Mouse (Mus musculus) MEL (cell line): ENCODE results near the gene Kxd1. TPM values are rescaled to one million over a fixed set of nuclear protein-coding genes. Genes with fewer than 3 reads are reported as not detected.

Experiments
- DNase-seq: peaks from one replicate; pipeline ENCODE4 v3.0.0; 2011; ENCODE audit warnings: low read depth, low spot score
- H3K27ac ChIP-seq: 2 replicates; pipeline ENCODE4 v1.5.1; 2012; ENCODE audit warnings: low read depth, mild to moderate bottlenecking, control low read depth, low read length, moderate library complexity; ENCODE audit not compliant: control insufficient read depth
- H3K27me3 ChIP-seq, 2 experiments: fragments of 150-350 bp in 1 of 2; sonication (generic) in 1 of 2; 2 replicates each; pipeline ENCODE4 v1.6.1; 2012; ENCODE audit warnings: low read length in 2 of 2, mild to moderate bottlenecking in 2 of 2, improper control_type of control experiment in 1 of 2, moderate library complexity in 1 of 2; ENCODE audit not compliant: insufficient read depth in 2 of 2, control insufficient read depth in 1 of 2
- H3K36me3 ChIP-seq, 2 experiments: 2 replicates each; pipeline ENCODE4 v1.6.1; 2012 to 2014; ENCODE audit warnings: low read length in 2 of 2, improper control_type of control experiment in 1 of 2, inconsistent platforms in 1 of 2, mild to moderate bottlenecking in 1 of 2; ENCODE audit not compliant: insufficient read depth in 2 of 2, control insufficient read depth in 1 of 2
- H3K4me1 ChIP-seq, 2 experiments: fragments of 150-350 bp in 1 of 2; sonication (generic) in 1 of 2; 2 replicates each; pipeline ENCODE4 v1.6.1; 2012; ENCODE audit warnings: low read length in 2 of 2, improper control_type of control experiment in 1 of 2, mild to moderate bottlenecking in 1 of 2; ENCODE audit not compliant: insufficient read depth in 2 of 2, control insufficient read depth in 1 of 2
- H3K4me3 ChIP-seq, 2 experiments: fragments of 150-350 bp in 1 of 2; sonication (generic) in 1 of 2; 2 replicates each; pipeline ENCODE4 v1.5.1; 2012; ENCODE audit warnings: low read depth in 2 of 2, low read length in 2 of 2, mild to moderate bottlenecking in 2 of 2, moderate library complexity in 2 of 2, control low read depth in 1 of 2, improper control_type of control experiment in 1 of 2; ENCODE audit not compliant: control insufficient read depth in 1 of 2, insufficient read depth in 1 of 2
- H3K79me2 ChIP-seq: 2 replicates; pipeline ENCODE4 v1.6.1; 2012; ENCODE audit warnings: mild to moderate bottlenecking, low read length, moderate library complexity; ENCODE audit not compliant: control insufficient read depth, poor library complexity, insufficient read depth
- H3K9ac ChIP-seq: 2 replicates; pipeline ENCODE4 v1.6.1; 2012; ENCODE audit warnings: low read depth, mild to moderate bottlenecking, control low read depth, low read length, moderate library complexity; ENCODE audit not compliant: control insufficient read depth, poor library complexity, severe bottlenecking
- H3K9me3 ChIP-seq: fragments of 150-350 bp; sonication (generic); replicated peaks from 2 replicates; pipeline ENCODE4 v1.6.1; 2012; ENCODE audit warnings: mild to moderate bottlenecking, low read length, improper control_type of control experiment, moderate library complexity; ENCODE audit not compliant: insufficient read depth
- BHLHE40 ChIP-seq: IDR thresholded peaks from 2 replicates; pipeline ENCODE4 v1.6.1; 2012; ENCODE audit warnings: low read depth, mild to moderate bottlenecking, inconsistent platforms, low read length, improper control_type of control experiment, borderline replicate concordance
- CHD1 ChIP-seq: IDR thresholded peaks from 2 replicates; pipeline ENCODE4 v1.6.1; 2012; ENCODE audit warnings: low read depth, mild to moderate bottlenecking, inconsistent platforms, low read length, improper control_type of control experiment
- CHD2 ChIP-seq: IDR thresholded peaks from 2 replicates; pipeline ENCODE4 v1.6.1; 2011; ENCODE audit warnings: low read length, improper control_type of control experiment
- CTCF ChIP-seq, 3 experiments: IDR thresholded peaks in 2 of 3; conservative IDR thresholded peaks in 1 of 3; 2 replicates each; pipeline ENCODE4 v1.5.1; 2011 to 2012; ENCODE audit warnings: low read length in 3 of 3, low read depth in 2 of 3, mild to moderate bottlenecking in 2 of 3, improper control_type of control experiment in 1 of 3, inconsistent platforms in 1 of 3, mixed read lengths in 1 of 3, moderate library complexity in 1 of 3; ENCODE audit not compliant: control insufficient read depth in 1 of 3, insufficient read depth in 1 of 3, poor library complexity in 1 of 3, severe bottlenecking in 1 of 3
- ELF1 ChIP-seq: IDR thresholded peaks from 2 replicates; pipeline ENCODE4 v1.6.1; 2014; ENCODE audit warnings: low read depth, mild to moderate bottlenecking, inconsistent platforms, low read length, improper control_type of control experiment, moderate library complexity
- EP300 ChIP-seq, 2 experiments: IDR thresholded peaks; 2 replicates each; pipeline ENCODE4 v1.6.1; 2011; ENCODE audit warnings: improper control_type of control experiment in 2 of 2, low read length in 2 of 2, low read depth in 1 of 2, mild to moderate bottlenecking in 1 of 2
- ETS1 ChIP-seq: IDR thresholded peaks from 2 replicates; pipeline ENCODE4 v1.6.1; 2012; ENCODE audit warnings: low read depth, mild to moderate bottlenecking, inconsistent platforms, low read length, improper control_type of control experiment, moderate library complexity
- GABPA ChIP-seq: IDR thresholded peaks from 2 replicates; pipeline ENCODE4 v1.6.1; 2012; ENCODE audit warnings: low read depth, mild to moderate bottlenecking, inconsistent platforms, low read length, improper control_type of control experiment, moderate library complexity
- GATA1 ChIP-seq: IDR thresholded peaks from 2 replicates; pipeline ENCODE4 v1.6.1; 2011; ENCODE audit warnings: low read depth, low read length, improper control_type of control experiment
- HCFC1 ChIP-seq: IDR thresholded peaks from 2 replicates; pipeline ENCODE4 v1.6.1; 2012; ENCODE audit warnings: low read depth, mild to moderate bottlenecking, inconsistent platforms, low read length, improper control_type of control experiment, moderate library complexity
- JUND ChIP-seq: IDR thresholded peaks from 2 replicates; pipeline ENCODE4 v1.6.1; 2011; ENCODE audit warnings: low read depth, mild to moderate bottlenecking, improper control_type of control experiment, low read length
- MAFK ChIP-seq: IDR thresholded peaks from 2 replicates; pipeline ENCODE4 v1.6.1; 2011; ENCODE audit warnings: low read depth, mild to moderate bottlenecking, low read length, improper control_type of control experiment, borderline replicate concordance
- MAX ChIP-seq: IDR thresholded peaks from 2 replicates; pipeline ENCODE4 v1.6.1; 2011; ENCODE audit warnings: low read length, improper control_type of control experiment
- MAZ ChIP-seq: IDR thresholded peaks from 2 replicates; pipeline ENCODE4 v1.6.1; 2012; ENCODE audit warnings: low read depth, mild to moderate bottlenecking, inconsistent platforms, low read length, improper control_type of control experiment
- MEF2A ChIP-seq: IDR thresholded peaks from 2 replicates; pipeline ENCODE4 v1.6.1; 2014; ENCODE audit warnings: low read depth, mild to moderate bottlenecking, inconsistent platforms, low read length, improper control_type of control experiment; ENCODE audit not compliant: poor library complexity, insufficient replicate concordance, severe bottlenecking; ENCODE audit errors: extremely low read depth
- MXI1 ChIP-seq: IDR thresholded peaks from 2 replicates; pipeline ENCODE4 v1.6.1; 2011; ENCODE audit warnings: mild to moderate bottlenecking, low read depth, low read length, improper control_type of control experiment
- MYB ChIP-seq: IDR thresholded peaks from 2 replicates; pipeline ENCODE4 v1.6.1; 2011; ENCODE audit warnings: mild to moderate bottlenecking, low read depth, low read length, improper control_type of control experiment
- MYC ChIP-seq: IDR thresholded peaks from 2 replicates; pipeline ENCODE4 v1.6.1; 2011; ENCODE audit warnings: low read depth, mild to moderate bottlenecking, low read length, improper control_type of control experiment, moderate library complexity
- NELFE ChIP-seq: IDR thresholded peaks from 2 replicates; pipeline ENCODE4 v1.6.1; 2011; ENCODE audit warnings: low read depth, low read length, improper control_type of control experiment
- NRF1 ChIP-seq: IDR thresholded peaks from 2 replicates; pipeline ENCODE4 v1.6.1; 2014; ENCODE audit warnings: low read depth, mild to moderate bottlenecking, inconsistent platforms, low read length, improper control_type of control experiment, moderate library complexity; ENCODE audit not compliant: poor library complexity, insufficient read depth, severe bottlenecking
- POLR2A ChIP-seq, 2 experiments: IDR thresholded peaks; 2 replicates each; pipeline ENCODE4 v1.6.1; 2011 to 2012; ENCODE audit warnings: low read length in 2 of 2, mild to moderate bottlenecking in 2 of 2, control low read depth in 1 of 2, improper control_type of control experiment in 1 of 2, low read depth in 1 of 2, moderate library complexity in 1 of 2; ENCODE audit not compliant: control insufficient read depth in 1 of 2, insufficient read depth in 1 of 2, poor library complexity in 1 of 2
- POLR2AphosphoS2 ChIP-seq: IDR thresholded peaks from 2 replicates; pipeline ENCODE4 v1.6.1; 2011; ENCODE audit warnings: low read length, improper control_type of control experiment
- POLR2AphosphoS5 ChIP-seq: IDR thresholded peaks from 2 replicates; pipeline ENCODE4 v1.6.1; 2012; ENCODE audit warnings: low read depth, borderline replicate concordance, mild to moderate bottlenecking, inconsistent platforms, low read length, moderate library complexity, mixed read lengths
- RAD21 ChIP-seq: IDR thresholded peaks from 2 replicates; pipeline ENCODE4 v1.6.1; 2011; ENCODE audit warnings: mild to moderate bottlenecking, low read depth, low read length, improper control_type of control experiment
- RCOR1 ChIP-seq: IDR thresholded peaks from 2 replicates; pipeline ENCODE4 v1.6.1; 2012; ENCODE audit warnings: low read depth, mild to moderate bottlenecking, inconsistent platforms, low read length, improper control_type of control experiment
- SIN3A ChIP-seq: IDR thresholded peaks from 2 replicates; pipeline ENCODE4 v1.6.1; 2012; ENCODE audit warnings: low read length, improper control_type of control experiment, inconsistent platforms
- SMC3 ChIP-seq: IDR thresholded peaks from 2 replicates; pipeline ENCODE4 v1.6.1; 2011; ENCODE audit warnings: low read depth, low read length, improper control_type of control experiment
- TAL1 ChIP-seq: IDR thresholded peaks from 2 replicates; pipeline ENCODE4 v1.6.1; 2012; ENCODE audit warnings: mild to moderate bottlenecking, inconsistent platforms, low read length, moderate library complexity, mixed read lengths
- TBP ChIP-seq: IDR thresholded peaks from 2 replicates; pipeline ENCODE4 v1.8.0; 2011; ENCODE audit warnings: low read depth, low read length, improper control_type of control experiment
- UBTF ChIP-seq: IDR thresholded peaks from 2 replicates; pipeline ENCODE4 v1.6.1; 2012; ENCODE audit warnings: low read depth, mild to moderate bottlenecking, inconsistent platforms, low read length, improper control_type of control experiment, moderate library complexity, borderline replicate concordance; ENCODE audit not compliant: insufficient read depth
- USF1 ChIP-seq: IDR thresholded peaks from 2 replicates; pipeline ENCODE4 v1.6.1; 2014; ENCODE audit warnings: low read depth, mild to moderate bottlenecking, inconsistent platforms, low read length, improper control_type of control experiment, moderate library complexity
- USF2 ChIP-seq, 2 experiments: IDR thresholded peaks; 2 replicates each; pipeline ENCODE4 v1.6.1; 2011 to 2012; ENCODE audit warnings: improper control_type of control experiment in 2 of 2, low read length in 2 of 2, borderline replicate concordance in 1 of 2, inconsistent platforms in 1 of 2, low read depth in 1 of 2, mild to moderate bottlenecking in 1 of 2; ENCODE audit not compliant: insufficient read depth in 1 of 2
- ZC3H11A ChIP-seq: IDR thresholded peaks from 2 replicates; pipeline ENCODE4 v1.6.1; 2012; ENCODE audit warnings: low read depth, mild to moderate bottlenecking, inconsistent platforms, low read length, improper control_type of control experiment
- ZMIZ1 ChIP-seq: IDR thresholded peaks from 2 replicates; pipeline ENCODE4 v1.6.1; 2012; ENCODE audit warnings: low read depth, mild to moderate bottlenecking, inconsistent platforms, low read length, improper control_type of control experiment, moderate library complexity
- ZNF384 ChIP-seq: IDR thresholded peaks from 2 replicates; pipeline ENCODE4 v1.6.1; 2012; ENCODE audit warnings: low read depth, mild to moderate bottlenecking, inconsistent platforms, low read length, improper control_type of control experiment
- polyA plus RNA-seq, 2 experiments: library from polyadenylated mRNA; stranded (reverse) in 1 of 2; unstranded in 1 of 2; fragments of >175 nt in 1 of 2; fragments of >200 nt in 1 of 2; gene quantifications; 2 replicates each; pipeline versions ENCODE4 v1.2.1 to v1.2.4; 2012; ENCODE audit warnings: low replicate concordance in 2 of 2, low read depth in 1 of 2; ENCODE audit not compliant: insufficient read length in 2 of 2, insufficient read depth in 1 of 2, missing spikeins in 1 of 2
- total RNA-seq: library from RNA; depleted of rRNA; stranded (reverse); fragments of 300-350 nt; gene quantifications from 2 replicates; pipeline ENCODE4 v1.2.3, GENCODE M21; 2012

Gene Kxd1
- total and polyA plus RNA-seq, 3 experiments, result 54.4 to 77.4 TPM; not detected in 1

DNA sequence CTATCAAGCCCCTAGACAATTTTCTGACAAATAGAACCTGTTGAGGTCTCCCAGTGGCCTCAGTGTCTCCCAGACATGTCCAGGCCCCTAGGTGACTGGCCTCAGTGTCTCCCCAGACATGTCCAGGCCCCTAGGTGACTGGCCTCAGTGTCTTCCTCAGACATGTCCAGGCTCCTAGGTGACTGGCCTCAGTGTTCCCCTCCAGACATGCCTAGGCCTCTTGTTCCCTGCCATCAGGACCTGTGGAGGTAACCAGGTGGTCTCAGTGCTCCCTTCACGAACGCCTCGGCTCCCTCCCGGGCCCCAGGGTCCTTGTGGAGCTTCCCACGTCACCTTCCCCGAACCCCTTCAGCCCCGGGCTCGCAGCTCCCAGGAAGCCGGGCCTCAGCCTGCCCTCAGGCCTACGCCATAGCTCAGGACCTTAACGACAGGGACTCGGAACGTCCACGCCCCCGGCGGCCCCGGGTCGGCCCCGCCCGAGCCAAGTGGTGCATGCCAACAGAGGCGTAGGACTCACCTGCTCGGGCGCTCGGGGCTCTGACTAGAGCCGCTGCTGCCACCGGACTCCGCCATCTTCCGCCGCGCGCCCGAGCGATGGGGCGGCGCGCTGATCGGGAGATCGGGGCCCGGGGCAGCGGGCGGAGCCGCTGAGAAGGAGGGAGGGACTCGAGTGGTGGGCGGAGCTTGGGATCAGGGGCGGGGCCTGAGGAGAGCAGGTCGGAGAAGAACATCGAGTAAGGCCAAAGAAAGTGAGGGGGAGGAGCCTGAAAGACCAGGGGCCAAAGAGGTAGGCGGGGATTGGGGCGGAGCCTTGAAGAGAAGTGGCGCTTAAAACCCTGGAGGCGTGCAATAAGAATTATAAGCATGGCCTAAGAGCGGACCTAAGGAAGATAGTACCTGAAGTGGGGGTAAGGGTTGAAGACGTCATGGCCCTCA lies 51.2 kb downstream of the Kxd1 start, which contains the start of gene Klhl26:
Gene Klhl26 (minus strand): TSS at position 636 of the 936 bp plus-strand sequence.
- H3K27me3 ChIP-seq, result peaks cover 0 to 5% of the 10 kb centered on the region in 2 experiments; a peak in 1 of 4 replicates
- H3K9ac ChIP-seq, result peak within 1 kb of the TSS; percentile 96
- H3K79me2 ChIP-seq, result peaks cover 10% of the 10 kb centered on the region
- DNase-seq, result peak; percentile 99
- peaks cover 0 to 8% of the 10 kb centered on the region in 2 experiments; a peak in 2 of 4 replicates for H3K36me3 ChIP-seq
- H3K4me3 ChIP-seq, result peak within 1 kb of the TSS; percentile 79 to 80
- peaks cover 4 to 19% of the 10 kb centered on the region in 2 experiments for H3K4me1 ChIP-seq
- H3K9me3 ChIP-seq, result no peaks in the 10 kb centered on the region
- H3K27ac ChIP-seq, result peak within 1 kb of the TSS; percentile 43
- TF ChIP-seq POLR2AphosphoS2 (0 out of 2 replicates have a peak, but pooled peaks have one; percentile 16), ELF1 (no peak), ETS1 (no peak), RAD21 (no peak), MEF2A (no peak), SMC3 (no peak), UBTF (peak; percentile 40; the same call in 1 of the 2 replicates), ZC3H11A (no peak), BHLHE40 (no peak), CHD2 (no peak), MAZ (no peak), USF2 (IDR thresholded peaks at IDR 0.05; ENCODE audit: borderline replicate concordance in 1 of 2, insufficient read depth in 1 of 2, low read depth in 1 of 2, low read length in 2 of 2) (no peak), CHD1 (no peak), JUND (no peak), NELFE (peak; percentile 40), RCOR1 (no peak), POLR2AphosphoS5 (no peak), USF1 (no peak), CTCF (IDR thresholded peaks at IDR 0.05 in 2 of 3, conservative IDR thresholded peaks at IDR 0.05 in 1 of 3; ENCODE audit: control insufficient read depth in 1 of 3, insufficient read depth in 1 of 3, low read depth in 2 of 3, low read length in 3 of 3, poor library complexity in 1 of 3, severe bottlenecking in 1 of 3) (no peak), TBP (peak; percentile 71), MAFK (no peak), GABPA (no peak), POLR2A (IDR thresholded peaks at IDR 0.05; ENCODE audit: control insufficient read depth in 1 of 2, insufficient read depth in 1 of 2, low read depth in 1 of 2, low read length in 2 of 2, poor library complexity in 1 of 2) (peak; percentile 71 to 77), TAL1 (no peak), EP300 (IDR thresholded peaks at IDR 0.05; ENCODE audit: low read depth in 1 of 2, low read length in 2 of 2) (no peak), GATA1 (no peak), MAX (0 out of 2 replicates have a peak, but pooled peaks have one; percentile 21), NRF1 (no peak), MXI1 (peak; percentile 55; the same call in 1 of the 2 replicates), ZNF384 (no peak), ZMIZ1 (no peak), MYC (no peak), MYB (no peak), SIN3A (peak; percentile 64; the same call in 1 of the 2 replicates), HCFC1 (no peak; the same call in 1 of the 2 replicates)
